Mouse (Mus musculus) CH12.LX (cell line): ENCODE measurements around the gene Senp5. TPM values are rescaled to one million over a fixed set of nuclear protein-coding genes. Genes with fewer than 3 reads are reported as not detected.

ENCODE experiments used
- DNase-seq: peaks from one replicate; pipeline ENCODE4 v3.0.0-alpha.2; 2013; ENCODE audit errors: extremely low read depth
- H3K27ac ChIP-seq: 2 replicates; pipeline ENCODE4 v1.5.1; 2012; ENCODE audit warnings: low read depth, mild to moderate bottlenecking, control low read depth, moderate library complexity; ENCODE audit not compliant: insufficient read depth
- H3K27me3 ChIP-seq: replicated peaks from 2 replicates; pipeline ENCODE3; 2012; ENCODE audit warnings: inconsistent platforms
- H3K36me3 ChIP-seq, 2 experiments: replicated peaks in 1 of 2; 2 replicates each; pipeline versions ENCODE3 to v1.6.1; 2012; ENCODE audit warnings: inconsistent platforms in 1 of 2, low read length in 1 of 2, mild to moderate bottlenecking in 1 of 2, mixed read lengths in 1 of 2, moderate library complexity in 1 of 2; ENCODE audit not compliant: control insufficient read depth in 1 of 2, insufficient read depth in 1 of 2
- H3K4me1 ChIP-seq, 2 experiments: 2 replicates each; pipeline ENCODE4 v1.6.1; 2012; ENCODE audit warnings: inconsistent platforms in 1 of 2, moderate library complexity in 1 of 2; ENCODE audit not compliant: insufficient read depth in 2 of 2, control insufficient read depth in 1 of 2
- H3K4me2 ChIP-seq: 2 replicates; pipeline ENCODE4 v1.6.1; 2012; ENCODE audit warnings: low read depth, mild to moderate bottlenecking, control low read depth; ENCODE audit not compliant: poor library complexity, insufficient read depth, severe bottlenecking
- H3K4me3 ChIP-seq, 3 experiments: fragments of 150-350 bp in 1 of 3; sonication (generic) in 1 of 3; replicated peaks in 1 of 3; 2 replicates each; pipeline versions ENCODE3 to v1.5.1; 2011 to 2012; ENCODE audit warnings: low read depth in 2 of 3, low read length in 2 of 3, mild to moderate bottlenecking in 2 of 3, moderate library complexity in 2 of 3, control low read depth in 1 of 3, improper control_type of control experiment in 1 of 3, inconsistent platforms in 1 of 3, mixed read lengths in 1 of 3; ENCODE audit not compliant: poor library complexity in 1 of 3
- H3K79me2 ChIP-seq: replicated peaks from 2 replicates; pipeline ENCODE4 v1.6.1; 2012; ENCODE audit warnings: mild to moderate bottlenecking, moderate library complexity; ENCODE audit not compliant: control insufficient read depth, poor library complexity, insufficient read depth, severe bottlenecking; ENCODE audit errors: extremely low read depth
- H3K9ac ChIP-seq: 2 replicates; pipeline ENCODE4 v1.6.1; 2012; ENCODE audit warnings: low read depth, mild to moderate bottlenecking, control low read depth, moderate library complexity; ENCODE audit not compliant: insufficient read depth
- H3K9me3 ChIP-seq: replicated peaks from 2 replicates; pipeline ENCODE3; 2012; ENCODE audit warnings: low read length, inconsistent platforms, mixed read lengths
- BHLHE40 ChIP-seq: IDR thresholded peaks from 2 replicates; pipeline ENCODE4 v1.6.1; 2011; ENCODE audit warnings: mild to moderate bottlenecking, low read depth, low read length, improper control_type of control experiment
- CHD1 ChIP-seq: IDR thresholded peaks from 2 replicates; pipeline ENCODE4 v1.6.1; 2012; ENCODE audit warnings: low read depth, low read length, improper control_type of control experiment, inconsistent platforms
- CHD2 ChIP-seq: IDR thresholded peaks from 2 replicates; pipeline ENCODE4 v1.6.1; 2011; ENCODE audit warnings: low read length, improper control_type of control experiment
- E2F4 ChIP-seq: IDR thresholded peaks from 2 replicates; pipeline ENCODE4 v1.6.1; 2011; ENCODE audit warnings: low read depth, low read length, improper control_type of control experiment; ENCODE audit not compliant: insufficient replicate concordance
- ELF1 ChIP-seq: IDR thresholded peaks from 2 replicates; pipeline ENCODE4 v1.6.1; 2014; ENCODE audit warnings: low read depth, mild to moderate bottlenecking, inconsistent platforms, low read length, improper control_type of control experiment
- GABPA ChIP-seq: IDR thresholded peaks from 2 replicates; pipeline ENCODE4 v1.6.1; 2012; ENCODE audit warnings: low read depth, low read length, improper control_type of control experiment, inconsistent platforms; ENCODE audit not compliant: insufficient replicate concordance
- HCFC1 ChIP-seq: IDR thresholded peaks from 2 replicates; pipeline ENCODE4 v1.6.1; 2012; ENCODE audit warnings: low read depth, mild to moderate bottlenecking, inconsistent platforms, low read length, improper control_type of control experiment
- KAT2A ChIP-seq: IDR thresholded peaks from 2 replicates; pipeline ENCODE4 v1.6.1; 2012; ENCODE audit warnings: low read length, improper control_type of control experiment, inconsistent platforms; ENCODE audit not compliant: insufficient replicate concordance
- MAX ChIP-seq: IDR thresholded peaks from 2 replicates; pipeline ENCODE4 v1.6.1; 2011; ENCODE audit warnings: low read length, improper control_type of control experiment
- MAZ ChIP-seq: IDR thresholded peaks from 2 replicates; pipeline ENCODE4 v1.6.1; 2012; ENCODE audit warnings: low read depth, mild to moderate bottlenecking, inconsistent platforms, low read length, improper control_type of control experiment, moderate library complexity
- NELFE ChIP-seq: IDR thresholded peaks from 2 replicates; pipeline ENCODE4 v1.6.1; 2011; ENCODE audit warnings: low read depth, low read length, improper control_type of control experiment
- SIN3A ChIP-seq: IDR thresholded peaks from 2 replicates; pipeline ENCODE4 v1.6.1; 2012; ENCODE audit warnings: low read length, improper control_type of control experiment, inconsistent platforms
- TBP ChIP-seq: conservative IDR thresholded peaks from 2 replicates; pipeline ENCODE4 v1.6.1; 2011; ENCODE audit warnings: low read depth, low read length, improper control_type of control experiment
- ZC3H11A ChIP-seq: IDR thresholded peaks from 2 replicates; pipeline ENCODE4 v1.6.1; 2012; ENCODE audit warnings: low read depth, mild to moderate bottlenecking, inconsistent platforms, low read length, improper control_type of control experiment
- ZKSCAN1 ChIP-seq: IDR thresholded peaks from 2 replicates; pipeline ENCODE4 v1.6.1; 2012; ENCODE audit warnings: low read depth, inconsistent platforms, low read length, improper control_type of control experiment, borderline replicate concordance
- ZNF384 ChIP-seq: IDR thresholded peaks from 2 replicates; pipeline ENCODE4 v1.6.1; 2012; ENCODE audit warnings: low read depth, low read length, improper control_type of control experiment, inconsistent platforms
- dilution Hi-C: fragments of 300-500 bp; cut with MboI; formaldehyde crosslinking; loops from 2 replicates; pipeline ENCODE4 v1.14.3; 2020; ENCODE audit warnings: low sequenced_read_pairs; ENCODE audit not compliant: extremely low pct_unique_long_range_greater_than_20kb, extremely low pct_ligation_motif_present
- in situ Hi-C: fragments of 300-500 bp; cut with MboI; formaldehyde crosslinking; loops from 3 replicates; pipeline ENCODE4 v1.14.3; 2019; ENCODE audit warnings: low sequenced_read_pairs, low pct_ligation_motif_present, low pct_unique_long_range_greater_than_20kb, mixed read lengths
- polyA plus RNA-seq: library from polyadenylated mRNA; unstranded; fragments of >175 nt; gene quantifications from 2 replicates; pipeline ENCODE4 v1.2.1, GENCODE M21; 2012; ENCODE audit warnings: low read depth; ENCODE audit not compliant: insufficient read length
- total RNA-seq, 2 experiments: library from RNA; depleted of rRNA; stranded (reverse); fragments of 300-350 nt in 1 of 2; fragments of >200 nt in 1 of 2; gene quantifications; 2 replicates each; pipeline ENCODE4 v1.2.3; 2012 to 2014

The Senp5 gene
- total and polyA plus RNA-seq, 3 experiments: 19.3 to 31.2 (median 28.8) TPM

- peak; percentile 41 for TF ChIP-seq ZNF384
- no peak for TF ChIP-seq KAT2A
- no peak for DNase-seq
- no peak overlapping the region for H3K4me3 ChIP-seq
- no peak overlapping the region for H3K9ac ChIP-seq
- peaks cover 0 to 26% of the 10 kb centered on the region in 2 experiments; a peak in 2 of 4 replicates for H3K4me1 ChIP-seq
- H3K27me3 ChIP-seq: no peaks in the 10 kb centered on the region
- peaks cover 0 to 30% of the 10 kb centered on the region in 2 experiments for H3K36me3 ChIP-seq
- no peak overlapping the region for H3K4me2 ChIP-seq
- H3K27ac ChIP-seq: no peak overlapping the region
- H3K9me3 ChIP-seq: no peaks in the 10 kb centered on the region
- in situ Hi-C loops: no loop called here
- H3K79me2 ChIP-seq: peaks cover 31% of the 10 kb centered on the region
- dilution Hi-C loops: no loop called here
Observed at GRCm38 (mm10) chr16:32004731-32005130, 1.6 kb upstream of the Senp5 start.

GRCm38 (mm10) chr16:31996371-31996770, 6.7 kb downstream of the Senp5 start:
- H3K79me2 ChIP-seq: peaks cover 60% of the 10 kb centered on the region
- TF ChIP-seq TBP: no peak
- TF ChIP-seq HCFC1: no peak
- no peak for TF ChIP-seq ELF1
- no peak for TF ChIP-seq ZKSCAN1
- TF ChIP-seq BHLHE40: no peak
- TF ChIP-seq SIN3A: no peak
- TF ChIP-seq E2F4: no peak
- TF ChIP-seq GABPA: no peak
- TF ChIP-seq MAX: no peak
- no peak for TF ChIP-seq KAT2A
- TF ChIP-seq ZC3H11A: no peak
- TF ChIP-seq CHD1: no peak
- TF ChIP-seq CHD2: no peak
- TF ChIP-seq MAZ: no peak
- TF ChIP-seq NELFE: no peak
- TF ChIP-seq, all 38 proteins: peak for 0
- Histone ChIP-seq H3K9me3 (no peaks in the 10 kb centered on the region), H3K4me1 (peaks cover 0 to 8% of the 10 kb centered on the region in 2 experiments; a peak in 2 of 4 replicates), H3K9ac (no peak overlapping the region), H3K27me3 (no peaks in the 10 kb centered on the region), H3K4me2 (no peak overlapping the region), H3K36me3 (peaks cover 12 to 76% of the 10 kb centered on the region in 2 experiments), H3K4me3 (no peak overlapping the region), H3K27ac (no peak overlapping the region)
- dilution Hi-C loops (no loop called here), in situ Hi-C loops (no loop called here)
- no peak for DNase-seq
